Mouse (Mus musculus) adrenal gland, adult (tissue): ENCODE measurements at regions not wholly inside any gene's neighbourhood (a gene's known extent, or its start where the extent isn't known, plus 50 kb on each side); places are given as distances from the start of the nearest gene placed in this dataset.

ENCODE experiments used
- DNase-seq, 2 experiments: peaks; one replicate each; pipeline ENCODE4 v3.0.0; 2022 to 2023; ENCODE audit warnings: low spot score in 1 of 2; ENCODE audit not compliant: inconsistent age in 2 of 2

DNA sequence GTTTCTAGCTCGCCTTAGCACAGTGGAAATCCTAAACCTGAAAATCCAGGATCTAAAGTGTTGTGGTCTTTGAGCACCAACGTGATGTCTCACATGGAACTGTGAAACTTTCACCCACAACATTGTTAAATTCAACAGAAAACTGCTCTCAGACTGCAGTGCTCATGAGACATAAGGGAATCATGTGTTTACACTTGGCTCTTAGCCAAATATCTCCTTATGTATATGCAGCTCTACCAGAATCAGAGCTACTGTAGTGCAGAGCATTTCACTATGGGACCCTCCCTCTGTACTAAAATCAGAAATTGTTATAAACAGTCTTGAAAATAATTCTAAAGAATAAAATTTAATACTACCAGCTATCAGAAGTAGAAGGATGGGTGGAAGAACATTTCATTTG lies 778.8 kb upstream of the Fam84a start:
- DNase-seq: no peak

DNA sequence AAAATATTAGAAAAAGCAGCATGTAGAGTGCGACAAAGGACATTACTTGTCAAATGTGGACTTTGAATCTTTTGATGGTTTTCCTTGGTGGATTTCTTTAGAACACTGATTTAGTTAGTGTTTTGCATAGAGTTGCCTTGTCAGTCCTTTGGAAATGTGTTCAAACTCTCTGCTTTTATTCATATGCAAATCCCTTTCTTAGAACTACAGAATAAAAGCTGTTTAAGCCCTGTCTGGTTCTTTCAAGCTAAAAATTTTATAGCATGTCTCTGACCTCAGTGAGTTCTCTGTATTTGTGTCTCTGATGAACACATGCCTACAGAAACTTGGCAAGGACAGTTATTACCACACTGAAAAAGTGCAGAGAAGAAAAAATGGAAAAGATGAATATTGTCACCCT lies 775.7 kb upstream of the Fam84a start:
- no peak for DNase-seq

DNA sequence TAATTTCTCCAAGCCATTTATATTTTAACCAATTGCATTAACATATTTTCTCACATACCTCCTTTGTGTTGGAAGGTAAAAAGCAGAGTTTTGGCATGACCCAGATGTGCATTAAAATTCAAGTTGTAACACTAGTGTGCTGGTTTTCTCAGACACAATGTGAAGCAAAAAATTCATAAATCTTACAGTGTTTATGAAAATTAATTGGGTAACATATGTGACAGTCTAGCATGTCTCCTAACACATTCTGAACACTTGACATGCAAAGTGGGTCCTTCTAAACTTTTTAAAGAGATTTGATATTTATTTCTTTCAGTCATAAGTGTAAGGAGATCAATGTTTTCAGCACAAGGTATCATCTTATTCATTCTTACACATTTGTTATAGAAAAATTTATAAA lies 771.9 kb upstream of the Fam84a start:
- DNase-seq: no peak

DNA sequence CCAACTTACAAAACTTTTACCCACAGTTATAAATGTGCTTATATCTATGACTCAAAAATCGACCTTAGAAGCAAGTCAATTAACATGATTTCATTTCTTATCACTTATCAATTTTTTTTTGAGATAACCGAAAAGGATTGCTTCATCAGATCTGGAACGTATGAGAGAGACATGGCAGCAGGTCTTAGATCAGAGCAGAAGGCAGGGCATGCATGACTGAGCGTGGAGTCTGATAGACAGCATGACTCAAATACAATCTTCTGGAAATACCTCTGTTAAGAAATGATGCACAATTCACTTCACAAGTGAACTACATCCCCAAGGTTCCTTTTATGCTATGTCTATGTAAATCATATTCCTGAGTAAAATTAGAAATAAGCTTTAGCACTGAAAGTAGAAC lies 760.1 kb upstream of the Fam84a start:
- peak in 1 of 2 experiments; percentile 38 for DNase-seq

DNA sequence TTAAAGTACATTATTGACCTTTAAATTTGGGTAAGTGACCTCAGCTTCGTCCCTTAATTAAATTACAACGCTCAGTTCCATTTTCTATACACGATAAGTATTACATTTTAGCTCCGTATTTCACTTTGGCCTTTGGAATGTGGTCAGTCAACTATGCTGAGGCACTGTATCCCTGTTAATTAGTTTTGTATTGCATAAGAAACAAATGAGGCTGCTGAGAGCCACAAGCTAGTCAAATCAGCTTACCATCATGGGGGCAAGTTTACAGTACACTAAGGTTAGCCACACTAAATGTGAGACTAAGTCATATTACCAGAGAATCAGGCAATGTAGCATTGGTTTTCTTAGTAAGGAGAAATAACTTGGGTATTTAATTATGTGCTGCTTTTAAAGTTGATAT lies 731.3 kb upstream of the Fam84a start:
- DNase-seq: no peak

DNA sequence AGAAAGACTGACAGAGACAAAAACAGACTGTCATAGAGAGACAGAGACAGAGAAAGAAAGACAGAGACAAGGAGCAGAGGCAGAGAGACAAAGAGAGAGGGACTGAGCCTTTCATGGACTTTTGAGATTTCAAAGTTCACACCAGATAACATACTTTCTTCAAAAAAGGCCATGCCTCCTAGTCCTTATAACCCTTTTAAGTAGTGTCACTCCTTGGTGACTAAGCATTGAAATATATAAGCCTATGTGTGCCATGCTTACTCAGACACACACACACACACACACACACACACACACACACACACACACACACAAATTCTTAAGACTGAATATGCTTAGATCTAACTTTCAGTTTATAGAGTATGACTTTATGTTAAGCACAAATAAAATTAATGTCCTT lies 728.6 kb upstream of the Fam84a start:
- no peak for DNase-seq

DNA sequence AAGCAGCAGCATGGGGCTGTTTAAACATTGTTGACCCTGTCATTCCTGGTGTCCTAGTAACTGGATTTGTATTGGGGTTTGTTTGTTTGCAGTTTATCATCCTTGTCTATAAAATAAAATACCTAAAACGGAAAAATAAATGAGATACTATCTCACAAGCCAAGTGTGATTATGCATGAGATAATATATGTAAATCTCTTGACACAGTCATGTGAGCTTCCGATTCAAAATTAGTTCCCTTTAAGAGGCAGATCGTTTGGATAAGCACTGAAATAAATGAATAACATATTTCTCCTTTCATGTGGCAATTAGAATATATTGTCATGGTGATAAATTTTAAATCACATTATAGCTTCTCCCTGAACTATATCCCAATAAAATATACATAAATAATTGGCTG lies 723.4 kb upstream of the Fam84a start:
- no peak for DNase-seq

DNA sequence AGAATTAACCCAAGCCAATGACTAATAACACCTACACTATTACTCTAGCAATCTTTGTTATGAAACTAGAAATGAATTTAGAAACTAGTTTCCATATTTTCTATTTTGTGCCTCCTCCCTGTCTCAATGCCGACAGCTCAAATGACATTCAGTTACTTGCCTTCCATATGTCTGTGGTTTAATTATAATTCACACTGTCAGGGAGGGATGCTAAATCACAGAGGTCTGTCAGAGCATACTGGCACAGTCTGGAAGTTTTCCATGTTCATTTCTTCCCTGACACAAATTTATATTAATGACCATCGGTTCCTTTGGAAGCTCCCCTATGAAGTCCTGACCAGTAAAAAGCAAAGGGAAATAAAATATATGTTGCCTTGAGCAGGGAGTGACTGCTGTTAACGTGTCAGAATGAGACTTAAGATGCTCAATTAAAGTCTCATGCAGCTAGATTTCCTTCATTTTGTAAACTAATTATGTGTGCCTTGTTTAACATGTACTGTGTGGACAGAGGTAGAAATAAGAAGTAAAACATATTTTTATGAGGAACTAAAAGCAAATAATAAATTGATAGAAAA lies 719.6 kb upstream of the Fam84a start:
- no peak for DNase-seq

DNA sequence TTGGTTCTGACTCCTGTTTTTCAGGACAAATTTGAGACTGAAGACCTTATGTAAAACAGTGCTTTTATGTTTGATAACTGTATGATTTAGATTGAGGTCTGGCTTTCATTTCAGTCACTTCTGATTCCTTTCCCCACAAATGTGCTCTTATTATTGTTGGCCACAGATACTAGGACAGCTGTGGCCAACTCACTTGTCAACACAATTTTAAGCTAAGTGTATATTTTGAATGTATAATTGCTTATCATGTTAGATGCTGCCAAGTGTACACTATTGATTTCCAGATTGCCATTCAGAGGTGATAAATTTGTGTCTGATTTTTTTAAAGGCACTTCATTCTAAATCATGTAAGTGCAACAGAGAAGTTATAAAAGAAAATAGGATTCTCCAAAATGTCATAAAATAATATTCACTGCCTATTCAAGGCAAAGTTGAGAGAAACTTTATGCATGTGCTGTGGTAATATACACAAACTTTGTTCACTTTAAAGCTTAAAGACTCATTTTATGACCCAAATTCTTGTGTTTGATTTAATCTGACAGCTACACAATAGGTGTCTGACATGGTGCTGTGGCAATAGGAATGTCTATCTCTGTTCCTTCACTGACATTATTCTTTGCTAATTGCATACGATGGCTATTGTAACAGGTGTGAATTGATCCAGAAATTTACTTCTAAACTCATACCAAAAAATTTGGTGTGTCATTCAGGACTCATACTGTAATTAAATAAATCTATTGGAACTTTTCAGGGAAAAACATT lies 708.1 kb upstream of the Fam84a start:
- no peak for DNase-seq

DNA sequence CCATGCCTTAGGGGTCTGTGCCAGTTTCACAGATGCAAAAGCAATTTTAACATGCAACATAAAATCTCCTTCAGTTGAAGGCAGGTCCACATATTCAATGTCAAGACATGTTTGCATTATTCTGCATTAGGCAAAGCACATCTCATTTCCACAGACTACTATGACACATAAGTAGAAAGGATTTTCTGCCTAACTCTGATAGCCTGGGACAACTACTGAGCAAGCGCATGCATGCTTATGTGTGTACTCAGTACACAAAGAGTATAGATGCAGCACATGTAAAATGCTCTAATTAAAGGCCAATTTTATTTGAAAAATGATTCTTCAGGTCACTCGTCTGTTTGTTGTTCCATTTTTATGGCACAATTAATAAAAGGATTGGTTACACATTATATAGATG lies 707.2 kb upstream of the Fam84a start:
- no peak for DNase-seq

DNA sequence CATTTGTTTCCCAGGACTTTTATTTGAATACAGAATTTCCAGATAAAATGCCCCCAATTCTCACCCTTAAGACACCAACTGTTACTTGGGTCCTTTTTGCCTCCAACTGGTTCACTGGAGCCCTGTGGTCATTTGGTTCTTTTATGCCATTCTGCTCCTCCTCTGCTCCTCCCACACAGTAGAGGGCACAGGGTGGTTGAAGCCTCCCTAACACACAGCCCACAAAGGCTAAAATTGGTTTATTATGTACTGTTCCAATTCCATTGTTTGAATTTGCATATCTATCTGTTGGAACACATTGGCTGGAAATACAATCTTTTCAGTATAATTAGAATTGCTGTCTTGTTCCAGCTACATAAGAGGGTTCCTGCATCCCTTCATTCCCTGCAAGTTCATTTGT lies 683.7 kb upstream of the Fam84a start:
- DNase-seq: no peak
